Mouse (Mus musculus): ENCODE measurements around the gene Ccm2l.
A peak's percentile ranks its signal among the peaks of the same experiment; 100 is the strongest.

The Ccm2l gene

GRCm38 (mm10) chr2:153090551-153091165, 24.9 kb downstream of the Ccm2l start:
- no peak for DNase-seq

GRCm38 (mm10) chr2:153107046-153107766, 41.5 kb downstream of the Ccm2l start:
- no peak for DNase-seq

GRCm38 (mm10) chr2:153107802-153108201, 42.0 kb downstream of the Ccm2l start:
- no peak for DNase-seq

- peak; percentile 24 for DNase-seq
Observed at GRCm38 (mm10) chr2:153108313-153109264, 42.8 kb downstream of the Ccm2l start, which contains the start of gene Hck. TSS of gene Hck (plus strand) at chr2:153108468.

GRCm38 (mm10) chr2:153109596-153109995, 43.8 kb downstream of the Ccm2l start:
- DNase-seq, result no peak

- no peak for DNase-seq
Observed at GRCm38 (mm10) chr2:153111298-153111697, 45.5 kb downstream of the Ccm2l start.

GRCm38 (mm10) chr2:153115679-153116081, 49.9 kb downstream of the Ccm2l start:
- DNase-seq, result no peak

GRCm38 (mm10) chr2:153117051-153117486, 51.3 kb downstream of the Ccm2l start:
- no peak for DNase-seq

- no peak for DNase-seq
Observed at GRCm38 (mm10) chr2:153119488-153119887, 53.7 kb downstream of the Ccm2l start.

GRCm38 (mm10) chr2:153120126-153120525, 54.4 kb downstream of the Ccm2l start:
- DNase-seq, result no peak

GRCm38 (mm10) chr2:153121821-153122615, 56.3 kb downstream of the Ccm2l start:
- DNase-seq, result no peak

GRCm38 (mm10) chr2:153122701-153123100, 56.9 kb downstream of the Ccm2l start:
- no peak for DNase-seq

GRCm38 (mm10) chr2:153125875-153126274, 60.1 kb downstream of the Ccm2l start:
- no peak for DNase-seq

GRCm38 (mm10) chr2:153131019-153131418, 65.3 kb downstream of the Ccm2l start:
- peak; percentile 19 for DNase-seq

Data from right cerebral cortex, postnatal 4 days (tissue).